Mouse (Mus musculus) bone marrow, adult 2 months (tissue): ENCODE results near the gene Camk2b.

Experiments used
- CTCF ChIP-seq: fragments of 200-500 bp; IDR thresholded peaks from 2 replicates; pipeline ENCODE4 v1.5.1; 2011; ENCODE audit warnings: low read length, control low read depth; ENCODE audit not compliant: control insufficient read depth, insufficient read depth
- POLR2A ChIP-seq: fragments of 200-500 bp; IDR thresholded peaks from 2 replicates; pipeline ENCODE4 v1.6.1; 2011; ENCODE audit warnings: low read depth, mild to moderate bottlenecking, control low read depth, low read length, borderline replicate concordance; ENCODE audit not compliant: control insufficient read depth

GRCm38 (mm10) chr11:6029790-6030189 lies 36.4 kb downstream of the Camk2b start:
- no peak for TF ChIP-seq POLR2A
- TF ChIP-seq CTCF, result no peak
